Mouse (Mus musculus): ENCODE measurements at regions not wholly inside any gene's neighbourhood (a gene's known extent, or its start where the extent isn't known, plus 50 kb on each side); places are given as distances from the start of the nearest gene placed in this dataset.

DNA sequence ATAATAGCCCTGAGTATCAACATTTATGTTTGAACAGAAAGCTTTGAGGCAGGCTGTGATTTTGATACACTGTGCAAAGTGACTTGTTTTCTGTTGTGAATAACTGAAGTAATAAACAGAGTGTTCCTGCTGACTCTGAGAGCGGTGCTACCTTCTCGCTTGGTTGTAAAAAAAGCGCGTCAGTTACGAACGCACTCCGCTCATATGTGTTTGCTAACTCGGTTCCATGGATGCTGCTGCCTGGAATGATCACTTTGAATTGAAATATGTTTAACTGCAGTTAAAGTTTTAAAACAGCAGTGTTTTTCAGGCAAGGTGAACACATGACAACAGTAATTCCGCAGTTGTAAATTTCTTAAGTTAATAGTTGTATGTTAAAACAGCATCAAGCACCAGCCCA is 567.7 kb downstream of the Prkd1 start:
- no peak for TF ChIP-seq POLR2A (IDR thresholded peaks at IDR 0.05; ENCODE audit: borderline replicate concordance, extremely low read depth, insufficient read depth, insufficient read length, poor library complexity, severe bottlenecking)
- TF ChIP-seq CTCF (IDR thresholded peaks at IDR 0.05; ENCODE audit: borderline replicate concordance, extremely low read depth, insufficient read depth, insufficient read length) = no peak

Measured in brain, embryonic 14.5 days (tissue).